Mouse (Mus musculus): Measurements from ENCODE around the gene Zfp575.

Gene Zfp575

DNA sequence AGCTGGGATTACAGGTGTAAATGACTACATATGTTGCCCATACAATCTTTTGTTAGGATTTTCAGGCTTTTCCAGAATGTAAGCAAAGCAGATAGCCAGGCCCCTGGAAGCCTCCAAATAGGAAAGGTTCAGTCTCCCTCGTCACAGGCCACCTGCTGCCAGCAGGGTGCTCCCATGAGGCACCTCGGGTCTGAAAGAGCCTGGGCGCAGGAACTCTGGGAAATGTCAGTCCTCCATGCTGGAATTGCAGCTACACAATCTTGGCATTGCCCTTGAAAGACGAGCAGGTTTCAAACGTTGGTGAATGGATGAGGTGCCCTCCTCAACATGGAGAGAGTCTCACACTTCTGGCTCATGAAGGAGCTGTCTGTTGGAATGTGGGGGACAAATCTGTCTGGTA, 49.3 kb downstream of the Zfp575 start:
- in situ Hi-C loops (cut with MboI; ENCODE audit: low pct_unique_long_range_greater_than_20kb in 1 of 2, low sequenced_read_pairs in 2 of 2, unreplicated experiment in 1 of 2): no loop called here

DNA sequence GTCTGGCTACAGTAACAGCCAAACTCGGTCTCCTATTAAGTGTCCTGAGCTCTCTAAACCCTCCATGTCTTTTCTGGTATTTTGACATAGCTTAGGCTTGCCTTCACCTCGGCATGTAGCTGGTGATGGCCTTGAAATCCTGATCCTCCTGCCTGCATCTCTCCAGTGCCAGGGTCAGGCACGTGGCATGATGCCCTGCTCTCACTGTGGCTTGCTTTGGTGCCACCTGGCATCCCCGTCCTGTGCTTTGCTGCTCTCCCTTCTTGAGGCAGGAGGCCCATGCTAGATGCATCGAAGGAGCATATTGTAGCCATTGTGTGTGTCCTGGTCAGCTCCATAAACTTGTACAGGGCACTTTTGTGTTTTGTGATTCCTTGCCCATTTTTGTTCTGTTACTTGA, 49.9 kb downstream of the Zfp575 start:
- in situ Hi-C loops (cut with MboI; ENCODE audit: low pct_unique_long_range_greater_than_20kb in 1 of 2, low sequenced_read_pairs in 2 of 2, unreplicated experiment in 1 of 2): no loop called here

DNA sequence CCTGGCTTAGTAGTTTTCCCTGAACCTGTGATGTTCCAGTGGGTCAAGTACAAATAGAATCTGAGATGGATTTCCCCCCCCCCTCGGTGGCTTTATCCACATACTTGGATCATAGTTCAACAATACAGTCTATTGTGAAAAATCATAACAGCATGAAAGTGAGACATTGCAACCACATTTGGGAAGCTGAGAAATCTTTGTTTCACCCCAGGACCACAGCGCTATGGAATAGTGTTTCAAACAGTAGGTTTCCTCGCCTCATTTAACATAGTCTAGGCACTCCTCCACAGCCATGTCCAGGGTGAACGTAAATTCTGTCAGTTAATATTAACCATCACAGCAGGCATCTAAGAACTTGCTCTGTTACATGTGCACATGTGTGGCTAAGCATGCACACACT, 50.4 kb downstream of the Zfp575 start:
- in situ Hi-C loops (cut with MboI; ENCODE audit: low pct_unique_long_range_greater_than_20kb in 1 of 2, low sequenced_read_pairs in 2 of 2, unreplicated experiment in 1 of 2): no loop called here

DNA sequence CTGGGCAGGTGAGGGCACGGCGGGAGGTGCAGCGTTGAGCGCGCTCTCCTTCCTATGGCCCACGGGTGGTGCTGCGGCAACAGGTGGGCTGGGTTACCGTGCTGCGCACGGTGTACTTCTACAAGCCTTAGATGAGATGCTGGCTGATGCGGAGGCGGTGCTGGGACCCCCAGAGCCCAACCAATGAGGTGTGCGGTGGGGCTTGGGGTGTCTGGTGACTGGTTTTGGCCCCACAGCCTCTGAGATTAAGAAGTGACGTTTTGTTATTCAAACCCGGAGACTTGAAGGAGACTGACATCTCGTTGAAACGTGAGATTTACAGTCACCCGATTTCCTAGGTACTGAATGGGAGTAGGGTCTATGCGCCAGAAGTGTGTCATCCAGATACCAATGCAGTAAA, 53.1 kb downstream of the Zfp575 start:
- in situ Hi-C loops (cut with MboI; ENCODE audit: low pct_unique_long_range_greater_than_20kb in 1 of 2, low sequenced_read_pairs in 2 of 2, unreplicated experiment in 1 of 2): loop anchor here in 1 of 2 experiments (5.0 kb wide), 2 partner anchors 57 to 63 kb away; no protein-coding TSS in a partner anchor
